Mouse (Mus musculus): ENCODE results near the gene Cx3cr1.

Cx3cr1 gene

DNA sequence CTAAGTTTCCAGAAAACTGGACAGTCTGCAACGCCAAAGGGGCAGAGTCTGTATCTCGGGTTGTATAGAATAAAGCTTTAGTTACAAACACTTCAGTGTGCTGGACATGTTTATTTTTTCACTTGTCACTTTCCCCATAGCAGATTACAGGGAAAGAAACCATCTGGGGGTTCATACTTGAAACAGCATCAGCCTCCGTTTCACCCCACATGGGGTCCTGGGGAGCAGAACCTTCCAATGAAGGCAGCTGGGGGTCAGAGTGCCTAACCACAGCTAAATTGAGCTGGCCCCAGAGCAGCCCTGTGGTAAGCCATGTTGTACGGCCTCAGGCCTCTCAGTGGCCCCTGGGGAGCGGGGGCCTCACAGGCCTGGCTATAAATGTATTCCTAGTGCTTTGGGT, 143.2 kb downstream of the Cx3cr1 start:
- DNase-seq: no peak

GRCm38 (mm10) chr9:119925729-119926128, 143.9 kb downstream of the Cx3cr1 start:
- no peak for DNase-seq

- DNase-seq: no peak
Measured at GRCm38 (mm10) chr9:119925120-119925657, 144.5 kb downstream of the Cx3cr1 start.

GRCm38 (mm10) chr9:119923462-119923861, 146.2 kb downstream of the Cx3cr1 start:
- no peak for DNase-seq

DNA sequence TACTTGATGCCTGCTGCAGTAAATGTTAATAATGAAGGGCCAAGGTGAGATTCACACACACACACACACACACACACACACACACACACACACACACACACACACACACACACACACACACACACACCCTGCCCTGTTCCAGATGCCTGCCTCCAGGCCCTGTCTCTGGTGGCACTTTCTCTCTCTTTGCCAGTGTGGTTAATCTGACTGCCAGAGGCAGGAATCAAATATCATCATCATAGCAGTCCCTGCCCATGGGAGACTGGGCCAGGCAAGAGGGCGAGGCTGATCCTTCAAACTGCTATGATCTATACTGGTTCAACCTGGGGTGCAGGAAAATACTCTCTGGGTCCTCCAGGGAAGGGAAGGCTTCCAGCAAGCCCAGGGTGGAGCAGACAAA, 149.8 kb downstream of the Cx3cr1 start:
- no peak for DNase-seq

- no peak for DNase-seq
Measured at GRCm38 (mm10) chr9:119913087-119913838, 156.4 kb downstream of the Cx3cr1 start.

- no peak for DNase-seq
Measured at GRCm38 (mm10) chr9:119909931-119910330, 159.7 kb downstream of the Cx3cr1 start.

DNA sequence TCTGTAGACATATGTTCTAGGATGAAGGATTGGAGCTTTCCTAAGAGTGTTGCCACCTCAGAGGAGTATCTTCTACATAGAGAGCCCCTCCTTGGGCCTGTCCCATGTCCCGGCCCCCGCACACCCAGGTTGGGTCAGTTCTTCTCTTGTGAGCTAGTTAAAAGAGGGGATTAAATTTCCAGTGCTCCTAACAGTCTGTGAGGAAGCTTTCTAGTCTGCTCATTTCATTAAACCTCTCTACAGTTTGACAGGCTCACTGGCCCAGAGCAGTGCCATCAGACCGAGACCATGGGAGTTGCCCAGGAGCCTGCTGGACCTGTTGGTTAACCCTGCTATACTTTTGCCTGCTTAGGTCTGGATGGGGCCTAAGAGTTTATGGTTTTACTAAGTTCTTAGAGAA, 161.0 kb downstream of the Cx3cr1 start:
- no peak for DNase-seq

DNA sequence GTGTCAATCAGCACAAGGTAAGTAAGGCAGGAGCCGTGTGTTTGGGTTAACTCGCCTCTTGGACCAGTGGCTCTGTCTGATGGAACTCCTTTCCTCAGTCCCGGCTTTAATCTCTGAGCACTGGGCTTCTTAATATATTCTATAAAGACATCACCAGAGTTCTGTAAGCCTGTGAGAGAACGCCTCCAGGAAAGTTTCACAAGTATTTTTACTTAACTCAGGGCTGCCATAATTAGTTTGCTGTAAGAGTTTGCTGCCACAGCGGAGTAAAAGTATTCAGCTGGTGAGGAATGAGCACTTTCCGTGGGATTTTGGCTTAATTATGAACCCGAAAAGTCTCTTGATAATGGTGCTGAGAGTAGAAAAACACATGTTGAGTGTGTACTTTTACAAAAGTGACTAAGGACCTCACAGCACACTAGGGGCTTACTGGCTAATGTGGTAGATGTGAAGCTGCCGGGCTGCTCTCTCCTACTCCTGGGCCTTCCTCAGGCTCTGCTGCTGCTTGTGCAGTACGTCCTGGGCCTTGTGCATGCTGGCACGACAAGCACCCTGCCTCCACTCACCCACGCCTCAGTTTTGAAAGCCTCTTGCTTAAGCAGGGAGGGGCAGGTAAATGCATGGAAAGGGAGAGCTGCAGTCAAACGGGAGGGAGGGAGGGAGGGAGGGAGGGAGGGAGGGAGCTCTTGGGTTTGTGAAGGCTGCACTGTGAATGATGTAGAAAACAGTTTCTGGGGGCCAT, 167.1 kb downstream of the Cx3cr1 start:
- DNase-seq: no peak

DNA sequence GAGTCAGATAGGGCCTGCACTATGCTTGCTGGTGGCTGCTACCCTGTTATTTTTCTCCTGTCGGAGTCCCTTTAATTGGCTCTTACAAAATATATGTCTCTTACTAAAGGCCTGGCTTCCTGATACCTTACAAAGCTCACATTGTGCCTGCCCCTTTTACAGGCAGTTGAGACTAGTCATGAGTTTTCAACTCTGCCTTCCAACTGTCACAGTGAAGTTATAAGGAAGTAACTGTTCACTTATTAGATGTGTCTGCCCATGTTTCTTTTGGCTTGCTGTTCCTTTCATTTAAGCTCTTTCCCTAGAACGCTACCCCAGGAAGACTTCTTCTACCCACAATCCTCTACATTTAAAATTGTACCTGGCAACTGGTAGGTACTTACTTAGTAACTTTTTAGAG, 170.2 kb downstream of the Cx3cr1 start:
- DNase-seq: no peak

DNA sequence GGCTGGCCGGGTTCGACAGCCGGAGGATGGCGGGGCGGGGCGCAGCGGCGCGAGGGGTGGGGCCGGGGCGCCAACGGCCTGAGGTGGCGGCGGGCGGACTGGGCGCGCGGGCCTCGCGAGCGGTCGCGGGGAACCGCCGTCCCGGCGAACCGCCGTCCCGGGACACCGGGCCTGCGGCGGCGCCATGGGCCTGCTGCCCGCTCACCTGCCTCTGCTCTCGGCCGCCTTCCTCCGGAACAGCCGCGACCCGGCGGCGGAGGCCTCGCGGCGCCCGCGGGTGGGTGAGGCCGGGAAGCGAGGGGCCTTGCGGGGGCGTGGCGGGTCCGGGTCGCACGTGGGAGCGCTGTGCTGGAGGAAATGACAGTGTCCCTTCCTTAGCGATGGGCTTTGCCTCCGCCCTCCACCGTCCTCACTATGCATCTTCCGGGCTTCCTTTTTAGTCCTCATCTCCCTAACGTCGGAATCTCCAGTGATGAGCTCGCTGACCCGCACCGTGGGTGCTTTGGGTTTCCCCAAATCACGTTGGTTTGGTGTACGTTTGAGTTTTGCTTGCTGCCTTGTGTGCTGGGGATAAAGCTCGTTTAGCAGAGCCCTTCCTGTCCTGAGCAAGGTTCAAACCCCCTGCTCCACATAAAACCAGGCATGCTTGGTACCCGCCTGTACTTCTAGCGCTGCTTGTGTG, 174.5 kb downstream of the Cx3cr1 start:
- peak; percentile 73 for DNase-seq

GRCm38 (mm10) chr9:119894339-119895009, 175.2 kb downstream of the Cx3cr1 start, which contains the start of gene Wdr48:
TSS of gene Wdr48 (plus strand) at chr9:119894878.
- peak; percentile 98 for DNase-seq

GRCm38 (mm10) chr9:119893881-119894280, 175.8 kb downstream of the Cx3cr1 start:
- DNase-seq: peak; percentile 12

- peak; percentile 35 for DNase-seq
Measured at GRCm38 (mm10) chr9:119890692-119891091, 179.0 kb downstream of the Cx3cr1 start.

GRCm38 (mm10) chr9:119889446-119889845, 180.2 kb downstream of the Cx3cr1 start:
- DNase-seq: no peak

DNA sequence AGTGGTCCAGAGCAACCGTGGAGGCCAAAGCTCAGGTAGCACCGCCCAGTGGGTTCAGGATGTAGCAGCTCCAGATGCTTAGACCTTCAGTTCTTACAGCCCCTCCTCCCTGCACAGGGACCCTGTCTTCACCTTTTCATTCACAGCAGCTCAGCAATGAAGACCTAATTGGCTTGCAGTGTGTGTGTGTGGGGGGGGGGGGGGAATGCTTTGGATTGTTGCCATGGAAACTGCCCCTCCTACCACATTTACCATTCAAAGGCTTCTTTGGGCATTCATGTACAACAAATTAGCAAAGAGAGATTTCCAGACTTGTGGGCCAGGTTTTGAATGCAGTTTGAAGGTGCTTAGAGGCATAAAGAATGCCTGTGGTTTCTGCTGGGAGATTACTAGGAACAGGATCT, 180.8 kb downstream of the Cx3cr1 start:
- no peak for DNase-seq

DNA sequence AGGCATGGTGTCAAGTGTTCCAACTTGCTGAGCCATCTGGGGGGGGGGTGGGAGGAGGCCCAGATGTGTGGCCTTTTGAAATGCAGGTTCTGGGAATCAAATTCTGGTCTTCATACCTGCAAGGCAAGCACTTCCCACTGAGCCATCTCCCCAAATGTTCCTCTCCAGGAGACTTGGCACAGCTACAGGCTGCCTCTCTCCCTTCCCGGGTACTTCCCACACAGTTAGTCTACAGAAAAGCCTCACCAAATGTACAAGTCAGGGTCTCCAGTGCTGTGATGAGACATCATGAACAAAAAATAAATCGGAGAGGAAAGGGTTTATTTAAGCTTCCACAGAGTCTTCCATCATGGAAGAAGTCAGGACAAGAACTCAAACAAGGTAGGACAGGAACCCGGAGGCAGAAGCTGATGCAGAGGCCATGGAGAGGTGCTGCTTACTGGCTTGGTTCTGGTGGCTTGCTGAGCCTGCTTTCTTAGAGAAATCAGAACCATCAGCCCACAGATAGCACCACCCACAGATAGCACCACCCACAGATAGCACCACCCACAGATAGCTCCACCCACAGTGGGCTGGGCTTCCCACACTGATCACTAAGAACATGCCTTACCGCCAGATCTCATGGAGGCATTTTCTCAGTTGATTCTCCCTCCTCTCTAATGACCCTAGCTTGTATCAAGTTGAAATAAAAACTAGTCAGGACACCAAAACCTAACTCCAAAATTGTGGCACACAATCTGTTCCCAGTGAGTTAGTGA, 182.4 kb downstream of the Cx3cr1 start:
- DNase-seq: no peak

DNA sequence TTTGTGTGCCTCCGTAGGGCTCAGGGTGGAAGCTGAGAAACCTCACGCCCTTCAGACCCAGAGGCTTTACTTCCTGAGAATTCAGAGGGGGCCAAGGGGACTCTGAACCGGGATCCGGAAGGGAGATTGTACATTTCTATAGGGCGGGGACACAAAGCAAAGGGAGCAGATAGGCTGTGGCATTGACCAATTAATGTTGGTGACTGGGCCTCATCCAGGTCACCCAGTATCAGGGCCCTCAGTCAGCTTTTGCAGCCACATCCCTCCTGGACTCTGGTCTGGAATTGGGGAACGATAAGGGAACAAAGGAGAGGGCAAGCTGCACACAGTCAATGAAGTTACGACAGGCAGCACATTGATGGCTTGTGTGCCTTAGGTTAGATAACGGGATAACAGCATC, 215.5 kb downstream of the Cx3cr1 start:
- no peak for DNase-seq

DNA sequence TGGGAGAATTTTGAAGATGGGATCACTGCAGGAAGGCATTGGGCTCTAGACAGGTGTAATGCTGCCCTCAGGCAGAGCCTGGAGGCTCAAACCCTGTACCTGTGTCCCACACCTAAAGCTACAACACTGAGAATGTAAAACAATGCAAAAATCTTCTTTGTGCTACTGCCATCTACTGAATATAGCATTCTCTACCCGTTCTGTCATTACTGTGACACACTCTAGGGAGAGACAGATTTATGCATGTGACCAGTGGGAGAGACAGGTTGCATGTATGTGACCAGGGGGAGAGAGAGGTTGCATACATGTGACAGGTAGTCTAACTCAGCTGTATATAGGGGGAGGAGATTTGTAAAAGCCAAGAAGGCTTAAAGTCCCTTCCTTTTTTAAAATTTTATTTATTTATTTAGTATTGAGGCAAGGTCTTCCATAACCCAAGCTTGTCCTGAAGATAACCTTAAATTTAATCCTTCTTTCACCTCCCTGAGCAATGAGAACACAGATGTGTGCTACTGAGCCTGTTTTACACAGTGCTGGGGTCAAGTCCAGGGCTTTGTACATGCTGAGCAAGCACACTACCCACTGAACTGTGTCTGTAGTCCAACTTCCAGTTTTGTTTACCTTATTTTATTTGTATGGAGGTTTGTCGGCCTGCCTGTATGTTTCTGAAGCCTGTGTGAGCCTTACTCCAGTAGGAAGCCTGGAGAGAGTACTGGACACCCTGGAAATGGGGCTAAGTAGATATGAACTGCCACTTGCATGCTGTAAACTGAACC, 216.4 kb downstream of the Cx3cr1 start:
- DNase-seq: no peak

DNA sequence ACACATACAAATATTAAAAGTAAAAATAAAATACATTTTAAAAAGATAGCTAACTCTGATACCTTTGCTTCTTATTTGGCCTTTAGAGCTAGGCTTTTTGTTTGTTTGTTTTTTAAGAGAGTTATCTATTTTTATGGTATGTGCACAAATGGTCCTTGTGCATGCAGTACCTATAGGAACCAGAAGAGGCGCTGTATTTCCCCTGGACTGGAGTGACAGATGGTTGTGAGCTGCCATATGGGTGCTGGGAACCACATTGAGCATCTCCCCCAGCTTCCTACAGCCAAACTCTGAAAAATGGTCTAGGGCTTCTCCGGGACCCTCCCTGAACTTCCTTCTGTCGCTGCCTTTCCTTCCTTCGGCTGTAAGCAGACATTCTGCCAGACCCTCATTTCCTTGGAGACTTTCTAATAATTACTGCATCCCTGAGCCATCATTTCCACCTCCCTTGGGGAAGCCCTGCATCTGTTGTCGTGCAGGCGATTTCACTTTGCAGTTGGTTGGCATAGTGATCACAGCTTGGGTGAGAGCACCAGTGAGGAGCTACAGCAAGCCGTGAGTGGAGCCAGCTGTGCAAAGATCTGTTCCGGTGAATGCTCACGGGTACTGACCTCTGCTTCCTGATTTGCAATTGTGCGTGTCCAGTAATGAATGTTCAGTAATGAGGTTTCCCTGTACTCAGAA, 217.2 kb downstream of the Cx3cr1 start:
- no peak for DNase-seq

All from thymus, postnatal 14 days (tissue).